Mouse (Mus musculus) midbrain, embryonic 13.5 days (tissue): ENCODE measurements around the gene Grin2a. TPM values are rescaled to one million over a fixed set of nuclear protein-coding genes. Genes with fewer than 3 reads are reported as not detected.

Source experiments
- ATAC-seq: fragments of 200-750 bp; cut with Nextera tagmentation; 2 replicates; pipeline ENCODE4 v1.8.0; 2017; ENCODE audit warnings: mild to moderate bottlenecking, moderate TSS enrichment, moderate library complexity
- H3K27ac ChIP-seq: fragments of 300-500 bp; sonication (generic); 2 replicates; pipeline ENCODE4 v1.5.1; 2015; ENCODE audit warnings: inconsistent platforms, mild to moderate bottlenecking, moderate library complexity
- H3K27me3 ChIP-seq: fragments of 300-500 bp; sonication (generic); 2 replicates; pipeline ENCODE4 v1.6.1; 2015; ENCODE audit warnings: mild to moderate bottlenecking, inconsistent platforms
- H3K36me3 ChIP-seq: fragments of 300-500 bp; sonication (generic); 2 replicates; pipeline ENCODE4 v1.6.1; 2015; ENCODE audit warnings: mild to moderate bottlenecking, inconsistent platforms
- H3K4me1 ChIP-seq: fragments of 300-500 bp; sonication (generic); replicated peaks from 2 replicates; pipeline ENCODE4 v1.6.1; 2015; ENCODE audit warnings: inconsistent platforms
- H3K4me2 ChIP-seq: fragments of 300-500 bp; sonication (generic); replicated peaks from 2 replicates; pipeline ENCODE4 v1.6.1; 2015; ENCODE audit warnings: moderate library complexity, mild to moderate bottlenecking, inconsistent platforms
- H3K4me3 ChIP-seq: fragments of 300-500 bp; sonication (generic); replicated peaks from 2 replicates; pipeline ENCODE4 v1.5.1; 2015; ENCODE audit warnings: mild to moderate bottlenecking, inconsistent platforms
- H3K9ac ChIP-seq: fragments of 300-500 bp; sonication (generic); replicated peaks from 2 replicates; pipeline ENCODE4 v1.6.1; 2015; ENCODE audit warnings: mild to moderate bottlenecking, inconsistent platforms
- H3K9me3 ChIP-seq: fragments of 300-500 bp; sonication (generic); 2 replicates; pipeline ENCODE4 v1.6.1; 2016; ENCODE audit warnings: mild to moderate bottlenecking, inconsistent platforms
- WGBS: fragments of 180-500 bp; shearing (Covaris S2); methylation state at CpG from one replicate; pipeline ENCODE4 v1.1.7; 2015; 5-methylcytosine and 5-hydroxymethylcytosine counted together
- polyA plus RNA-seq: library from polyadenylated mRNA; unstranded; fragments of >200 nt; fragmentation: Nextera tagmentation; extraction: Ambion mirVana; gene quantifications from 2 replicates; pipeline ENCODE4 v1.2.1, GENCODE M21; 2015

Grin2a gene
- polyA plus RNA-seq: 3.8 and 4.0 TPM in 2 replicates

DNA sequence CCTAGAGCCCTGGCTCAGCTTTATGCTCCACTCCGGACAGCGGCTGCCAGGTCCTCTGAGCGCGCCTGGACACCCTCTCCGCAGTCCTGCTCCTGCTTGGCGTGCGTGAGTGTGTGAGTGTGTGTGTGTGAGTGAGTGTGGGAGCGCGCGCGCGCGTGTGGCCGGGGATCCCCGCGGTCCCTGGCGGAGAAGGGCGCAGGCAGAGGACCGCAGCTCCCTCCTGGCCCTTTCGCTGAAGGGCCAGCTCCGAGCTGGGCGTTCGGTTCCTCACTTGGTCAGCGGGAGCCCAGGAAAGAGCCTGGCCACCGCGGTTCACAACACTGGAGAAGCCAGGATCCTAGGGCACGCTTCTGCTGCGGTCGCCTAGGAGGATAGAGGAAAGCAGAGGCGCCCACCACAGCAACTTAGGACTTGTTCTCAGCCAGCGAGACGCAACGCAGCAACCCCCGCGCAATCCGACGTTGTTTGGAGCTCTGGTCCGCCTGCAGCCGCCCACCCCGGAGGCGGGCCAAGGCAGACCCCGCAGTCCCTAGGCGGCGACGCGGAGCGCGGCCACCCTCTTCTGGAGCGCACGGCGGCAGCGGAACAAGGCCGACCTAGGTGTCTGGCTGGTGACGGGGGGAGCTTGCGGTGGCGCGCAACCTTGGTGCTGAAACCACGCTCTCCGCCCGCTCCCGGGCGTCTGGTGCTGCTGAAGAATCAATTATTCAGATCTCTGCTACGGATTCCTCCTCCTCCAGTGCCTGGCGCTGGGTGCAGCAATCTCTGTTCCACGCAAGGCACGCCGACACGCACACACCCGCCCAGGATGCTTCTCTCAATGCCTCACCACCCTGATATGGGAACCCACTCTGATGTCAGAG is at the start of gene Grin2a:
Grin2a (minus strand) TSS at position 610 of the 863 bp plus-strand sequence.
- peak within 1 kb of the TSS; percentile 97 for H3K4me2 ChIP-seq
- H3K4me1 ChIP-seq: peaks cover 39% of the 10 kb centered on the region
- WGBS: under 1% methylated on average over 69 of the region's 69 CpGs
- peak; percentile 21; the same call in 1 of the 2 replicates for ATAC-seq
- peak within 1 kb of the TSS; percentile 68 for H3K9ac ChIP-seq
- 0 out of 2 replicates have a peak within 1 kb of the TSS, but pooled peaks have one; percentile 26 for H3K27ac ChIP-seq
- H3K27me3 ChIP-seq: peaks cover 67% of the 10 kb centered on the region
- no peaks in the 10 kb centered on the region for H3K9me3 ChIP-seq
- no peaks in the 10 kb centered on the region for H3K36me3 ChIP-seq
- H3K4me3 ChIP-seq: peak within 1 kb of the TSS; percentile 56

DNA sequence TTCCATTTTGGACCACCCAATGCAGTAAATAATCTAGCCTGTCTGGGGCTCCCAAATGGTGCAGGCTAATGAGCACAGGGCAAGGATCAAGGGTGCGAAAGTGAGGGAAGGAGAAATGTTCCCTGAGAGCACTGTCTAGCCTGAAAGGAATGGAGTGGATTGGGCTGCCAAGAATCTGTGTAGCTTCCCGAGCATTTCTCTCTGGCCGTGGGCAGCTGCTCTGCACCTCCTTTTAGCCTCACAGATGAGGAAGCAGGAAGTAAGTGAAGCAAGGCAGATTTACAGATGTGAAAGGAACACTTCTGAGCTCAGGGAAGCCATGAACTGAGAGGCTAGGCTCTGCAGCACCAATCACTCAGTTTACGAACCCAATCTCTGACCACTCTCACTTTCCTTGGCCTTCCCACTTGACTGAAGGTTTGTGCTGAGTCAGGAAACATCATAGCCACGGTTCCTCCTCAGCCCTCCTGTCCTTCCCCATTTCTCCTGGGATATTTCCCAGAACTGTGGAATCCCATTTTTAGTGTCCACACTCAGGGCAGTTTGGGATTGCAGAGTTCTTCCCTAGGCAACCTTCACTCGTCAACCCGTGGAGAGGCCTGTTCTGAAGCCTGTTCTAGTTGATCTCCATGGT is 40.3 kb upstream of the Grin2a start:
- no peaks in the 10 kb centered on the region for H3K27me3 ChIP-seq
- no peak for ATAC-seq

GRCm38 (mm10) chr16:10033416-10033979 is 38.1 kb upstream of the Grin2a start:
- Histone ChIP-seq H3K4me3 (no peak overlapping the region), H3K27me3 (no peaks in the 10 kb centered on the region), H3K36me3 (no peaks in the 10 kb centered on the region), H3K27ac (no peak overlapping the region), H3K9ac (no peak overlapping the region), H3K4me2 (no peak overlapping the region), H3K9me3 (no peaks in the 10 kb centered on the region), H3K4me1 (no peaks in the 10 kb centered on the region)
- no peak for ATAC-seq
- WGBS: 82% methylated on average over 4 of the region's 4 CpGs

More for the DNA sequence above, 40.3 kb upstream of the Grin2a start:
- 87% methylated on average over 7 of the region's 7 CpGs for WGBS
- H3K36me3 ChIP-seq: no peaks in the 10 kb centered on the region
- H3K4me3 ChIP-seq: no peak overlapping the region
- no peak overlapping the region for H3K27ac ChIP-seq
- no peaks in the 10 kb centered on the region for H3K9me3 ChIP-seq
- no peak overlapping the region for H3K4me2 ChIP-seq
- no peak overlapping the region for H3K9ac ChIP-seq
- no peaks in the 10 kb centered on the region for H3K4me1 ChIP-seq

- Histone ChIP-seq H3K9me3 (no peaks in the 10 kb centered on the region), H3K9ac (no peak overlapping the region), H3K4me2 (no peak overlapping the region), H3K27me3 (no peaks in the 10 kb centered on the region), H3K36me3 (no peaks in the 10 kb centered on the region), H3K27ac (no peak overlapping the region), H3K4me3 (no peak overlapping the region), H3K4me1 (no peaks in the 10 kb centered on the region)
- no peak for ATAC-seq
Measured at GRCm38 (mm10) chr16:10031891-10032290, 36.5 kb upstream of the Grin2a start.

DNA sequence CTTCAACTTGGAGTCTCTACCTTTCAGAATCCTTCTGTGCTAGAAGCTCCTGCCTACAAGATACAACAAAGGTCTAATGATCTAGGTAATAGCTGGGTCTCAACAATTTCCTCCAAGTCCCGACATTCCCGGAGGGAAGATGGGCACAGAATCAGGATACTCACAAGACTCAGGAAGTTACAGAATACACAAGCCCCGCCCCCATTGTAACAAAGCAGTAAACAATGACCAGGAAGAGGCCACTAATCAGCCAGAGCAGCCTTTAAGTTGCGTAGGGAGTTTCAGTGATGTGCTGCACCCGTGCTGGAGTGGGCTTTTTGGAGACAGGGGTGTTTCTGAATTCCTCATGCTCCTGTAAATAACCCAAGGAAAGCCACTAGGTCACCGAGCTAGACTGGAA is 31.4 kb upstream of the Grin2a start:
- 83% methylated on average over 6 of the region's 6 CpGs for WGBS
- H3K9me3 ChIP-seq: no peaks in the 10 kb centered on the region
- no peaks in the 10 kb centered on the region for H3K27me3 ChIP-seq
- no peak overlapping the region for H3K4me3 ChIP-seq
- H3K4me1 ChIP-seq: no peaks in the 10 kb centered on the region
- no peak overlapping the region for H3K27ac ChIP-seq
- no peaks in the 10 kb centered on the region for H3K36me3 ChIP-seq
- no peak overlapping the region for H3K4me2 ChIP-seq
- ATAC-seq: no peak
- H3K9ac ChIP-seq: no peak overlapping the region

DNA sequence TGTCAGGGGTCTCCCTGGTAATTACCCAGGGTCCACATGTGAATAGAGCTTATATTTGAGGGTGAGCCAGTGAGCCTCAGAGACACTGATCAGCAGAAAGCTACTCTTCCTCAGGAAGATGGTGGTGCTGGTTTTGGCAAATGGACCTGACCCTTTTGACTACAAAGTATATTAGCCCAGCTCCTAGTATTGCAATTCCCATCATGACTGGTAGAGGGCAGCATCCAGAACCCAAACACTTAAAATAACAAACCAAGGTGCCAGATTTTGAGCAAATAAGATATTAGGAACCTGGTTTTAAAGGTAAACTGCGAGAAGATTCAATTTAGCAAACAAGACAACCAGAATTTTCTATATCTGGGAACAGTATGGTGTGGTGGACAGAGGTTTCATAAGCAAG is 14.4 kb upstream of the Grin2a start:
- Histone ChIP-seq H3K4me2 (no peak overlapping the region), H3K27ac (no peak overlapping the region), H3K4me1 (no peaks in the 10 kb centered on the region), H3K27me3 (no peaks in the 10 kb centered on the region), H3K9me3 (peaks cover 5% of the 10 kb centered on the region; the same call in 1 of the 2 replicates), H3K36me3 (no peaks in the 10 kb centered on the region), H3K9ac (no peak overlapping the region), H3K4me3 (no peak overlapping the region)
- no peak for ATAC-seq
- WGBS: 69% methylated on average over 1 of the region's 1 CpGs

DNA sequence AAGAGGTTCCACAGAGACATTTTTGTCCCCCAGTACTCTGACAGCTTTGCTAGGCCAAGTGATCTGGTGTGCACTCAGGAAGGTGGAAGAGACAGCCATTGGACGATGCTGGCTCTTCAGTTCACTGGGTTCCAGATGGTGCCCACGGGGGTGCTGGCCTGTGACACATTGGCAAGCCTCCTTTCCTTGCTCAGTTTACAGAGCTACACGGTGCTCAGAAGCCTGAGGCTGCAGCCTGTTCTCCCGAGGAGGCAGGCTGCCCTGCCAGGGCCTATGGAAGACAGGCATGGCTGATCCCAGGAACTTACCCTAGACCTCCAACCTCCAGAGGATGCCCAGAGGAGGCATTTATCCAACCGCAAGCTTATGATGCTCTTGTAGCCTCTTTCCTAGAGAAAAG is 10.2 kb upstream of the Grin2a start:
- Histone ChIP-seq H3K27ac (no peak overlapping the region), H3K9ac (no peak overlapping the region), H3K4me2 (no peak overlapping the region), H3K4me1 (no peaks in the 10 kb centered on the region), H3K9me3 (no peaks in the 10 kb centered on the region), H3K4me3 (no peak overlapping the region), H3K27me3 (no peaks in the 10 kb centered on the region), H3K36me3 (no peaks in the 10 kb centered on the region)
- no peak for ATAC-seq
- WGBS: 87% methylated on average over 5 of the region's 5 CpGs

DNA sequence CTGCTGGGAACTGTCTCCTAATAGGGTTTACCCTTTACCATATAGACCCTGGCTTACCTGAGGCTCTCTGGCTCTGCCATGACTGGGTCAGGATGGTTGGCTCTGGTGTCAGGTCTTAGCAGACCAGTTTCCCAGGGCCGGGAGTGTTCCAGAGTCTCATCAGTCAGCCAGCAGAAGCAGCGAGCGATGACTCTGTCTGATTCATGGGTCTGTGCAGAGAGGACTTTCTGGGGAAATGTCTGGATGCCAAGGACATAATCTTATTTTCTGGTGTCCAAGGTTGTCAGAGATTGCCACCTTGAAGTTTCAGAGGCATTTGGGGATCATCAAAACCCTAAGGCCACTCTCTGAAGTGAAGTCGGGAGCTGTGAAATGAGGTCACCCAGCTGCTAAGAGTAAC is 8.7 kb upstream of the Grin2a start:
- no peak overlapping the region for H3K9ac ChIP-seq
- no peak overlapping the region for H3K4me3 ChIP-seq
- H3K9me3 ChIP-seq: no peaks in the 10 kb centered on the region
- no peak overlapping the region for H3K27ac ChIP-seq
- 92% methylated on average over 4 of the region's 4 CpGs for WGBS
- no peak for ATAC-seq
- H3K4me1 ChIP-seq: no peaks in the 10 kb centered on the region
- no peaks in the 10 kb centered on the region for H3K36me3 ChIP-seq
- no peak overlapping the region for H3K4me2 ChIP-seq
- H3K27me3 ChIP-seq: no peaks in the 10 kb centered on the region

DNA sequence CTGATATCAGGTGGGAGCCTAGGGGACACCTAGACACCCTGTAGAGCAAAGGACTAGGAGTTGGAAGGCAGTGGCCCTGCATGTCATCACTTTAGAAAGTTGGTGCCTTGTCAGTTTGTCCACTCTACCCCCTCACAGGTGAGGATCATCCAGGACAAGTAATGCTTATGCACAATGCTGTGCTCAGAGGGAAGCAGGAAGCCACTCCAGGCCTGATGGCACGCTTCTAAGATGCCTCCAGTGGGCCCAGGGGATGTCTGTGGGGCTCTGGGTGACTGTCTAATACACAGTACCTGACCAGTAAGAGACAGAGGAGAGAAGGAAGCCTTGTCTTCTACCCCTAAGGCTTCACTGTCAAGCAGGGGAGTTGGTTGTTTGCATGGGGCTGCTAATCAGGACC is 7.6 kb upstream of the Grin2a start:
- WGBS: 70% methylated on average over 1 of the region's 1 CpGs
- Histone ChIP-seq H3K4me3 (no peak overlapping the region), H3K9ac (no peak overlapping the region), H3K27ac (no peak overlapping the region), H3K4me2 (no peak overlapping the region), H3K4me1 (no peaks in the 10 kb centered on the region), H3K9me3 (no peaks in the 10 kb centered on the region), H3K27me3 (no peaks in the 10 kb centered on the region), H3K36me3 (no peaks in the 10 kb centered on the region)
- ATAC-seq: no peak

DNA sequence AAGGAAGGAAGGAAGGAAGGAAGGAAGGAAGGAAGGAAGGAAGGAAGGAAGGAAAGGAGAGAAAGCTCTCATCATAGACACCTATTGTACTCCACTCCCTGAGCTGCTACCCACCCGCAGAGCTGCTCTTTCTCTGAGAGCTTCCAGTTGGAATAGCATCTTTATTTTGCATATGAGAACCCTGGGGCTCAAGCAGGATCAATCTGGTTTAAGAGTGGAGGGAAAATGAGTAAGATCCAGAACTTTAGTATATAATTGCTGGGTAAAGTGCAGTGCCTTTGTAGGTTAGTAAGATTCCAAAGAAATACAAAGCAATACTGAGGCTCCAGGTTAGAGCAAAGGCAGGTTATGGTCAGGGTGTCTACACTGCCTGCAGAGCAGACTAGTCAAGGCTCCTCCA is 6.2 kb upstream of the Grin2a start:
- Histone ChIP-seq H3K4me3 (no peak overlapping the region), H3K9ac (no peak overlapping the region), H3K4me2 (no peak overlapping the region), H3K36me3 (no peaks in the 10 kb centered on the region), H3K27me3 (peaks cover 7% of the 10 kb centered on the region), H3K9me3 (no peaks in the 10 kb centered on the region), H3K4me1 (no peaks in the 10 kb centered on the region), H3K27ac (no peak overlapping the region)
- no peak for ATAC-seq
- 42% methylated on average over 1 of the region's 1 CpGs for WGBS

DNA sequence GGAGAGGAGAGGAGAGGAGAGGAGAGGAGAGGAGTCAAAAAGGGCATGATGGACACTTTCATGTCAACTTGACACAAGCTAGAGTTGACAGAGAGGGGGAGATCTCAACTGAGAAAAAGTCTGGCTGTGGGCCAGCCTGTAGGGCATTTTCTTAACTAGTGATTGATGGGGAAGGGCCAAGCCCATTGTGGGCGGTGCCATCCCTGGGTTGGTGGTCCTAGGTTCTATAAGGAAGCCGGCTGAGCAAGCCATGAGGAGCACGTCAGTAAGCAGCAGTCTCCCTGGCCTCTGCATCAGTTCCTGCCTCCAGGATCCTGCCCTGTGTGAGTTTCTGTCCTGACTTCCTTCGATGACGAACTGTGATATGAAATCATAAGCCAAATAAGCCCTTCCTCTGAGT is 4.6 kb upstream of the Grin2a start:
- Histone ChIP-seq H3K4me3 (no peak overlapping the region), H3K9ac (no peak overlapping the region), H3K27ac (no peak overlapping the region), H3K9me3 (no peaks in the 10 kb centered on the region), H3K27me3 (peaks cover 24% of the 10 kb centered on the region), H3K4me2 (no peak overlapping the region), H3K4me1 (peaks cover 10% of the 10 kb centered on the region; the same call in 1 of the 2 replicates), H3K36me3 (no peaks in the 10 kb centered on the region)
- WGBS: 73% methylated on average over 5 of the region's 5 CpGs
- no peak for ATAC-seq

DNA sequence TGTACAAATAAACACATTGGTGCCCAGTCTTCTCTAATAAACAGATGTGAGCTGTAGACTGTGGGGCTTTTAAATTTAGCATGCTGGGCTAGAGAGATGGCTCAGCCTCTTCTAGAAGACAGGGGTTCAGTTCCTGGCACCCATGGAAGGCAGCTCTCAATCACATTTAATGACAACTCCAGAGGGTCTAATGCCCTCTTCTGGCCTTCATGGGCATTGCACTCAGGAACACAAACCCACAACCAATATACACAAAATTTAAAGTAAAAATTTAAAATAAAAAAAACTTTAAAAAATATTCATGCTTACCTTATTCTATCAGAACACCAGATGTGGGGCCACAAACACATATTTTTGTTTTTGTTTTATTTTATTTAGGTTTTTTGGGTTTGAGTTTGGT is 2.6 kb upstream of the Grin2a start:
- H3K27ac ChIP-seq: no peak overlapping the region
- H3K4me3 ChIP-seq: no peak overlapping the region
- peaks cover 29% of the 10 kb centered on the region for H3K4me1 ChIP-seq
- no peaks in the 10 kb centered on the region for H3K36me3 ChIP-seq
- H3K9ac ChIP-seq: no peak overlapping the region
- H3K4me2 ChIP-seq: no peak overlapping the region
- ATAC-seq: no peak
- H3K9me3 ChIP-seq: no peaks in the 10 kb centered on the region
- peaks cover 43% of the 10 kb centered on the region for H3K27me3 ChIP-seq
